Comparison of ENCODE assay signal across 9 mouse cellular contexts in the genomic region with DNA sequence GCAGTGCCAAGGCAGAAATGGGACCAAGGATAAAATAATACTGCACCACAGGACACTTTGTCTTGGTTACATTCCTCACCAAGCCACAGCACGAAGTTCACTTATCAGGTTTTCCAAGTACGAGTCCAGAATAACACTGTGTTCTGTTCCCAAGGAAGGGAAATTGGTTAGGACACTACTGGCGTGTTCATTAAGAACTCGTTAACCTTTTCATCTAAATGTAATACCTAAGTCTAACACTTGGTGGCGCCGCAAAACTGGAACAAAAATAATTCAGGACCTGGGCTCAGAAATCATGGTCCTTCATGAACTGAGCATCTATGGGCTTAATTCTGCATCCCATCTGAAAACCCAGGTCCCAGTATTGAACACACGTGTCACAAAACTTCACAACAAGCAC. TPM values are rescaled to one million over a fixed set of nuclear protein-coding genes. Genes with fewer than 3 reads are reported as not detected.
DNase-seq lines count a peak whose midpoint lies in the region; ATAC-seq and TF ChIP-seq lines count a peak whose summit lies in the region.
"Had no signal": no experiment of that assay in that cellular context is flagged by ENCODE, and none has a peak within 500 bp of the region (broad histone marks: within the 10 kb centered on the region; RNA-seq: fewer than 3 reads in every experiment).

No protein-coding gene starts in this region.

- no peak overlapping the region for H3K4me3 ChIP-seq in hindbrain, postnatal 0 days (ENCODE audit: low read length)
- no peak overlapping the region for H3K4me3 ChIP-seq in hindbrain, embryonic 13.5 days
- H3K4me3 ChIP-seq in cerebellum, adult 2 months (replicated peaks; ENCODE audit: insufficient read depth, low read depth, low read length): no peak overlapping the region
- H3K4me3 ChIP-seq: embryonic facial prominence, embryonic 12.5 days had no signal

- no peak for TF ChIP-seq POLR2A in cerebellum, adult 2 months (IDR thresholded peaks at IDR 0.05; ENCODE audit: borderline replicate concordance, insufficient read depth, low read length)

- H3K4me1 ChIP-seq in hindbrain, postnatal 0 days (ENCODE audit: insufficient read depth, low read length): no peaks in the 10 kb centered on the region; the same call in 1 of the 2 replicates
- peaks cover 19% of the 10 kb centered on the region for H3K4me1 ChIP-seq in hindbrain, embryonic 13.5 days (replicated peaks)
- H3K4me1 ChIP-seq in cerebellum, adult 2 months (ENCODE audit: control insufficient read depth, insufficient read depth, low read length): peaks cover 7% of the 10 kb centered on the region; the same call in 1 of the 2 replicates

- 0 out of 2 replicates have a peak, but pooled peaks have one; percentile 16 for ATAC-seq in hindbrain, postnatal 0 days
- no peak for ATAC-seq in hindbrain, embryonic 13.5 days (ENCODE audit: low FRiP score)

- no peaks in the 10 kb centered on the region for H3K27me3 ChIP-seq in hindbrain, postnatal 0 days (ENCODE audit: insufficient read depth, low read length)
- no peaks in the 10 kb centered on the region for H3K27me3 ChIP-seq in hindbrain, embryonic 13.5 days
- no peaks in the 10 kb centered on the region for H3K27me3 ChIP-seq in cerebellum, adult 2 months (ENCODE audit: control insufficient read depth, insufficient read depth, low read length)
- H3K27me3 ChIP-seq: embryonic facial prominence, embryonic 12.5 days had no signal

- no peak overlapping the region for H3K4me2 ChIP-seq in hindbrain, postnatal 0 days (ENCODE audit: low read depth, low read length)
- H3K4me2 ChIP-seq in hindbrain, embryonic 13.5 days: no peak overlapping the region
- H3K4me2 ChIP-seq: embryonic facial prominence, embryonic 12.5 days had no signal

- H3K27ac ChIP-seq in hindbrain, postnatal 0 days: no peak overlapping the region
- H3K27ac ChIP-seq in hindbrain, embryonic 13.5 days: no peak overlapping the region
- no peak overlapping the region for H3K27ac ChIP-seq in cerebellum, adult 2 months (ENCODE audit: insufficient read depth, low read length)
- H3K27ac ChIP-seq: embryonic facial prominence, embryonic 12.5 days had no signal

- H3K36me3 ChIP-seq in hindbrain, postnatal 0 days (ENCODE audit: insufficient read depth, low read length): no peaks in the 10 kb centered on the region
- peaks cover 25% of the 10 kb centered on the region for H3K36me3 ChIP-seq in hindbrain, embryonic 13.5 days

- H3K9me3 ChIP-seq in hindbrain, postnatal 0 days (ENCODE audit: low read length): no peaks in the 10 kb centered on the region
- no peaks in the 10 kb centered on the region for H3K9me3 ChIP-seq in hindbrain, embryonic 13.5 days
- H3K9me3 ChIP-seq: embryonic facial prominence, embryonic 12.5 days had no signal

- DNase-seq in hindbrain, postnatal 0 days (ENCODE audit: low spot score): peak; percentile 87
- DNase-seq in urinary bladder, postnatal 14 days (ENCODE audit: low spot score): peak; percentile 40
- DNase-seq in urinary bladder, adult 2 months (ENCODE audit: low spot score): no peak
- DNase-seq in cerebellum, adult 2 months: peak in 1 of 2 experiments; percentile 58
- DNase-seq in induced T-regulatory cell, adult 2 months (ENCODE audit: low read depth): peak; percentile 94
- DNase-seq in retina, embryonic 14.5 days (ENCODE audit: low spot score): peak; percentile 88
- no peak for DNase-seq in urinary bladder, adult 18-20 months (ENCODE audit: low spot score in 2 of 2)

- H3K9ac ChIP-seq in hindbrain, postnatal 0 days (replicated peaks; ENCODE audit: low read length): no peak overlapping the region
- no peak overlapping the region for H3K9ac ChIP-seq in hindbrain, embryonic 13.5 days
- H3K9ac ChIP-seq: embryonic facial prominence, embryonic 12.5 days had no signal

- 11% methylated on average over 7 of the region's 7 CpGs for WGBS in hindbrain, postnatal 0 days
- 19% methylated on average over 7 of the region's 7 CpGs for WGBS in hindbrain, embryonic 13.5 days
- WGBS in cerebellum, adult 2 months: 12% methylated on average over 7 of the region's 7 CpGs

- peak; percentile 76 for TF ChIP-seq CTCF in hindbrain, postnatal 0 days (IDR thresholded peaks at IDR 0.05; ENCODE audit: low read depth)
- peak; percentile 28; the same call in 1 of the 2 replicates for TF ChIP-seq CTCF in cerebellum, adult 2 months (IDR thresholded peaks at IDR 0.05; ENCODE audit: borderline replicate concordance, insufficient read depth, low read depth, low read length)

RNA-seq across cellular contexts. Expression of a gene that starts 5.0 kb away (rescaled TPM):
- 10.6 and 11.5 TPM in 2 replicates for total RNA-seq in hindbrain, postnatal 0 days (2014; rRNA removed)
- polyA plus RNA-seq in hindbrain, postnatal 0 days (2015; fragmentation: Nextera tagmentation; extraction: Ambion mirVana): 41.8 and 42.9 TPM in 2 replicates
- polyA plus RNA-seq in hindbrain, embryonic 13.5 days (2015; fragmentation: Nextera tagmentation; extraction: Ambion mirVana): 47.1 and 47.5 TPM in 2 replicates
- 36.2 and 39.2 TPM in 2 replicates for polyA plus RNA-seq in urinary bladder, adult 2 months (2012; rRNA removed)
- polyA plus RNA-seq in cerebellum, adult 2 months (2012; rRNA removed): 25.4 and 28.8 TPM in 2 replicates

RNA-seq across cellular contexts. Expression of a gene that starts 5.3 kb away (rescaled TPM):
- total RNA-seq in hindbrain, postnatal 0 days (2014; rRNA removed): 62.6 and 70.1 TPM in 2 replicates
- 132 and 133 TPM in 2 replicates for polyA plus RNA-seq in hindbrain, postnatal 0 days (2015; fragmentation: Nextera tagmentation; extraction: Ambion mirVana)
- 127 and 134 TPM in 2 replicates for polyA plus RNA-seq in hindbrain, embryonic 13.5 days (2015; fragmentation: Nextera tagmentation; extraction: Ambion mirVana)
- polyA plus RNA-seq in urinary bladder, adult 2 months (2012; rRNA removed): 91.8 and 93.0 TPM in 2 replicates
- 93.2 and 95.5 TPM in 2 replicates for polyA plus RNA-seq in cerebellum, adult 2 months (2012; rRNA removed)

RNA-seq across cellular contexts. Expression of a gene that starts 46.0 kb away (rescaled TPM):
- total RNA-seq in hindbrain, postnatal 0 days (2014; rRNA removed): 55.9 and 76.6 TPM in 2 replicates
- 55.2 and 56.9 TPM in 2 replicates for polyA plus RNA-seq in hindbrain, postnatal 0 days (2015; fragmentation: Nextera tagmentation; extraction: Ambion mirVana)
- 64.8 and 69.6 TPM in 2 replicates for polyA plus RNA-seq in hindbrain, embryonic 13.5 days (2015; fragmentation: Nextera tagmentation; extraction: Ambion mirVana)
- polyA plus RNA-seq in urinary bladder, adult 2 months (2012; rRNA removed): 20.6 and 30.7 TPM in 2 replicates
- 48.3 and 53.9 TPM in 2 replicates for polyA plus RNA-seq in cerebellum, adult 2 months (2012; rRNA removed)

Comparison
In these comparisons a context has a peak if more than half of its experiments do, and no peak if none do; other contexts are left out.
1. DNase-seq: peak in hindbrain, postnatal 0 days (single experiment), urinary bladder, postnatal 14 days (single experiment), induced T-regulatory cell, adult 2 months (single experiment) and retina, embryonic 14.5 days (single experiment); none in urinary bladder, adult 2 months (single experiment) and urinary bladder, adult 18-20 months (0 of 2).